Mouse (Mus musculus) stomach, embryonic 14.5 days (tissue): ENCODE data around the gene Tln2. TPM values are rescaled to one million over a fixed set of nuclear protein-coding genes. Genes with fewer than 3 reads are reported as not detected.
A peak's percentile ranks its signal among the peaks of the same experiment; 100 is the strongest.

Source experiments
- ATAC-seq: fragments of 200-750 bp; cut with Nextera tagmentation; 2 replicates; pipeline ENCODE4 v1.8.0; 2017; ENCODE audit warnings: low read depth, moderate TSS enrichment; ENCODE audit not compliant: insufficient number of reproducible peaks, insufficient read depth, low FRiP score
- H3K27ac ChIP-seq: fragments of 300-500 bp; sonication (generic); 2 replicates; pipeline ENCODE4 v1.5.1; 2014; ENCODE audit warnings: mild to moderate bottlenecking, low read length, moderate library complexity, mixed read lengths
- H3K27me3 ChIP-seq: fragments of 300-500 bp; sonication (generic); 2 replicates; pipeline ENCODE4 v1.6.1; 2014; ENCODE audit warnings: low read length, control low read depth, mixed read lengths; ENCODE audit not compliant: control insufficient read depth, insufficient read depth
- H3K36me3 ChIP-seq: fragments of 300-500 bp; sonication (generic); 2 replicates; pipeline ENCODE4 v1.6.1; 2014; ENCODE audit warnings: mild to moderate bottlenecking, control low read depth, low read length, moderate library complexity, mixed read lengths; ENCODE audit not compliant: control insufficient read depth, insufficient read depth
- H3K4me1 ChIP-seq: fragments of 300-500 bp; sonication (generic); 2 replicates; pipeline ENCODE4 v1.6.1; 2014; ENCODE audit warnings: low read length, control low read depth, mixed read lengths; ENCODE audit not compliant: control insufficient read depth, insufficient read depth
- H3K4me2 ChIP-seq: fragments of 300-500 bp; sonication (generic); replicated peaks from 2 replicates; pipeline ENCODE4 v1.6.1; 2014; ENCODE audit warnings: low read depth, low read length, control low read depth
- H3K4me3 ChIP-seq: fragments of 300-500 bp; sonication (generic); 2 replicates; pipeline ENCODE4 v1.5.1; 2014; ENCODE audit warnings: low read depth, low read length, control low read depth
- H3K9ac ChIP-seq: fragments of 300-500 bp; sonication (generic); replicated peaks from 2 replicates; pipeline ENCODE4 v1.6.1; 2014; ENCODE audit warnings: low read depth, mild to moderate bottlenecking, control low read depth, low read length, moderate library complexity, mixed read lengths
- H3K9me3 ChIP-seq: fragments of 300-500 bp; sonication (generic); 2 replicates; pipeline ENCODE4 v1.6.1; 2016; ENCODE audit warnings: low read depth, low read length, control low read depth; ENCODE audit not compliant: control insufficient read depth
- WGBS: fragments of 180-500 bp; shearing (Covaris S2); extraction: QIAGEN DNeasy Blood & Tissue Kit; methylation state at CpG from one replicate; pipeline ENCODE4 v1.1.7; 2014; 5-methylcytosine and 5-hydroxymethylcytosine counted together
- polyA plus RNA-seq: library from polyadenylated mRNA; unstranded; fragments of >200 nt; fragmentation: Nextera tagmentation; extraction: Ambion mirVana; gene quantifications from 2 replicates; pipeline ENCODE4 v1.2.1, GENCODE M21; 2014

Tln2 gene
- polyA plus RNA-seq, 1 experiment from 2014 or later = 56.1 TPM

GRCm38 (mm10) chr9:67509510-67509909, 50.0 kb downstream of the Tln2 start:
- WGBS = 32% methylated on average over 3 of the region's 3 CpGs
- H3K4me1 ChIP-seq = no peaks in the 10 kb centered on the region
- ATAC-seq = 0 out of 2 replicates have a peak, but pooled peaks have one; percentile 4
- H3K9me3 ChIP-seq = no peaks in the 10 kb centered on the region
- no peak overlapping the region for H3K4me3 ChIP-seq
- H3K36me3 ChIP-seq = no peaks in the 10 kb centered on the region
- H3K27ac ChIP-seq = no peak overlapping the region
- no peaks in the 10 kb centered on the region for H3K27me3 ChIP-seq
- no peak overlapping the region for H3K4me2 ChIP-seq
- H3K9ac ChIP-seq = no peak overlapping the region

- Histone ChIP-seq H3K9ac (no peak overlapping the region), H3K4me2 (no peak overlapping the region), H3K9me3 (no peaks in the 10 kb centered on the region), H3K36me3 (no peaks in the 10 kb centered on the region), H3K27ac (no peak overlapping the region), H3K4me3 (no peak overlapping the region), H3K27me3 (no peaks in the 10 kb centered on the region), H3K4me1 (no peaks in the 10 kb centered on the region)
- WGBS = 58% methylated on average over 8 of the region's 8 CpGs
- ATAC-seq = no peak
These were observed 54.7 kb downstream of the Tln2 start for GRCm38 (mm10) chr9:67504669-67505260.

- Histone ChIP-seq H3K9ac (no peak overlapping the region), H3K36me3 (no peaks in the 10 kb centered on the region), H3K27ac (no peak overlapping the region), H3K4me3 (no peak overlapping the region), H3K4me2 (no peak overlapping the region), H3K27me3 (no peaks in the 10 kb centered on the region), H3K4me1 (0 out of 2 replicates have a peak, but pooled peaks cover 6% of the 10 kb centered on the region), H3K9me3 (no peaks in the 10 kb centered on the region)
- ATAC-seq = no peak
- WGBS = 88% methylated on average over 1 of the region's 1 CpGs
These were observed 57.7 kb downstream of the Tln2 start for GRCm38 (mm10) chr9:67501801-67502200.

GRCm38 (mm10) chr9:67496368-67496767, 63.1 kb downstream of the Tln2 start:
- Histone ChIP-seq H3K4me1 (0 out of 2 replicates have a peak, but pooled peaks cover 6% of the 10 kb centered on the region), H3K4me2 (no peak overlapping the region), H3K9ac (no peak overlapping the region), H3K36me3 (no peaks in the 10 kb centered on the region), H3K4me3 (no peak overlapping the region), H3K27me3 (no peaks in the 10 kb centered on the region), H3K27ac (no peak overlapping the region), H3K9me3 (no peaks in the 10 kb centered on the region)
- 23% methylated on average over 2 of the region's 2 CpGs for WGBS
- no peak for ATAC-seq

- H3K9me3 ChIP-seq = no peaks in the 10 kb centered on the region
- H3K4me2 ChIP-seq = no peak overlapping the region
- no peak overlapping the region for H3K27ac ChIP-seq
- H3K36me3 ChIP-seq = no peaks in the 10 kb centered on the region
- ATAC-seq = no peak
- no peak overlapping the region for H3K4me3 ChIP-seq
- 27% methylated on average over 3 of the region's 3 CpGs for WGBS
- 0 out of 2 replicates have a peak, but pooled peaks cover 6% of the 10 kb centered on the region for H3K4me1 ChIP-seq
- no peak overlapping the region for H3K9ac ChIP-seq
- H3K27me3 ChIP-seq = no peaks in the 10 kb centered on the region
These were observed 64.2 kb downstream of the Tln2 start for GRCm38 (mm10) chr9:67495350-67495749.

GRCm38 (mm10) chr9:67493876-67494552, 65.5 kb downstream of the Tln2 start:
- Histone ChIP-seq H3K4me3 (no peak overlapping the region), H3K9me3 (no peaks in the 10 kb centered on the region), H3K27me3 (no peaks in the 10 kb centered on the region), H3K4me1 (0 out of 2 replicates have a peak, but pooled peaks cover 4% of the 10 kb centered on the region), H3K27ac (no peak overlapping the region), H3K9ac (no peak overlapping the region), H3K4me2 (no peak overlapping the region), H3K36me3 (no peaks in the 10 kb centered on the region)
- 79% methylated on average over 8 of the region's 8 CpGs for WGBS
- no peak for ATAC-seq

- Histone ChIP-seq H3K9ac (no peak overlapping the region), H3K36me3 (no peaks in the 10 kb centered on the region), H3K27me3 (no peaks in the 10 kb centered on the region), H3K9me3 (no peaks in the 10 kb centered on the region), H3K4me3 (no peak overlapping the region), H3K4me2 (no peak overlapping the region), H3K27ac (no peak overlapping the region), H3K4me1 (no peaks in the 10 kb centered on the region)
- WGBS = 76% methylated on average over 3 of the region's 3 CpGs
- no peak for ATAC-seq
These were observed 70.1 kb downstream of the Tln2 start for GRCm38 (mm10) chr9:67489370-67489769.

- Histone ChIP-seq H3K9me3 (no peaks in the 10 kb centered on the region), H3K9ac (no peak overlapping the region), H3K27ac (no peak overlapping the region), H3K4me2 (no peak overlapping the region), H3K4me1 (no peaks in the 10 kb centered on the region), H3K4me3 (no peak overlapping the region), H3K36me3 (no peaks in the 10 kb centered on the region), H3K27me3 (no peaks in the 10 kb centered on the region)
- WGBS = 73% methylated on average over 5 of the region's 5 CpGs
- ATAC-seq = no peak
These were observed 72.9 kb downstream of the Tln2 start for GRCm38 (mm10) chr9:67486621-67487020.
